Mouse (Mus musculus) brain, embryonic 18.5 days (tissue): ENCODE data around the gene Ddhd1.

Source experiments
- DNase-seq: peaks from one replicate; pipeline ENCODE4 v3.0.0-alpha.2; 2012; ENCODE audit warnings: low read depth, low spot score

Ddhd1 gene

GRCm38 (mm10) chr14:45657641-45658611, at the start of gene Ddhd1:
TSS of gene Ddhd1 (minus strand) at chr14:45658143.
- peak; percentile 78 for DNase-seq

- no peak for DNase-seq
Observed at GRCm38 (mm10) chr14:45707176-45707910, 49.4 kb upstream of the Ddhd1 start.

- no peak for DNase-seq
Observed at GRCm38 (mm10) chr14:45700031-45700572, 42.2 kb upstream of the Ddhd1 start.

- no peak for DNase-seq
Observed at GRCm38 (mm10) chr14:45698867-45699266, 40.9 kb upstream of the Ddhd1 start.

GRCm38 (mm10) chr14:45696098-45696497, 38.2 kb upstream of the Ddhd1 start:
- no peak for DNase-seq

GRCm38 (mm10) chr14:45693891-45694290, 35.9 kb upstream of the Ddhd1 start:
- DNase-seq, result no peak

GRCm38 (mm10) chr14:45690520-45691246, 32.7 kb upstream of the Ddhd1 start:
- peak; percentile 34 for DNase-seq

GRCm38 (mm10) chr14:45685313-45685712, 27.4 kb upstream of the Ddhd1 start:
- no peak for DNase-seq

- no peak for DNase-seq
Observed at GRCm38 (mm10) chr14:45676722-45677121, 18.8 kb upstream of the Ddhd1 start.

GRCm38 (mm10) chr14:45668325-45668724, 10.4 kb upstream of the Ddhd1 start:
- no peak for DNase-seq

- DNase-seq, result no peak
Observed at GRCm38 (mm10) chr14:45667231-45667630, 9.3 kb upstream of the Ddhd1 start.

GRCm38 (mm10) chr14:45661575-45661974, 3.6 kb upstream of the Ddhd1 start:
- DNase-seq, result no peak

GRCm38 (mm10) chr14:45660315-45660714, 2.4 kb upstream of the Ddhd1 start:
- DNase-seq, result no peak

GRCm38 (mm10) chr14:45656831-45657640, 907 bp downstream of the Ddhd1 start:
- DNase-seq, result no peak

GRCm38 (mm10) chr14:45654876-45655416, 3.0 kb downstream of the Ddhd1 start:
- DNase-seq, result no peak

GRCm38 (mm10) chr14:45653756-45654155, 4.2 kb downstream of the Ddhd1 start:
- DNase-seq, result no peak

GRCm38 (mm10) chr14:45648999-45649818, 8.7 kb downstream of the Ddhd1 start:
- no peak for DNase-seq

GRCm38 (mm10) chr14:45648144-45648543, 9.8 kb downstream of the Ddhd1 start:
- no peak for DNase-seq

- DNase-seq, result no peak
Observed at GRCm38 (mm10) chr14:45647632-45648031, 10.3 kb downstream of the Ddhd1 start.

GRCm38 (mm10) chr14:45647175-45647574, 10.8 kb downstream of the Ddhd1 start:
- no peak for DNase-seq
